Comparison of ENCODE assay signal across 11 mouse cellular contexts in the genomic region with DNA sequence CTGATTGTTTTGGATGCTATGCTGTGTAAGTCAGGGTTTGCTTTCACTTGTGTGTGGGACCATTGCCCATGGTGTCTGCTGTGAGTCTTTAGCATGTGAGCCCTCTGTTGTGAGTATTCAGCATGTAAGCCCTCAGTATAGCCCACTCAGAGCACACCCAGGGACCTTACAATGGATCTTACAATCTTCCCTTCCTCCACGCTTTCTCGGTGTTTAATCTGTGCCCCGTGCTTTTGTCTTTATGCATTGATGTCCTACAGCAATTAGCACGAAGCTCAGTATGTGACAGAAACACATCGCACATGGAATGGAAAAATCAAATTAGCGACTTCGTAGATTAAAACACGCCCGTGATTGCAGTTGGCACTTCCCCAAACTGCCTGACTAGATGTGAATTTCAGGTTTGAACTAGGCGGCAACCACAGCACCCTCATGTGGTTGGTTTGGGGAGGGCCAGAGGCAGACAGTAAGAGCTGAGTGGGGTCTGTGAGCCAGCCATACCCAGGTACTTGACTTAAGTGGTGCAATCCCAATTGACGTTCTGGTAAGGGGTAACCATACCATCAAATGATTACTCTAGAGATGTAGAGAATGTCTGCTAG. TPM values are rescaled to one million over a fixed set of nuclear protein-coding genes. Genes with fewer than 3 reads are reported as not detected.
A peak's percentile ranks its signal among the peaks of the same experiment; 100 is the strongest.
DNase-seq lines count a peak whose midpoint lies in the region; ATAC-seq lines count a peak whose summit lies in the region.
"Had no signal": no experiment of that assay in that cellular context is flagged by ENCODE, and none has a peak within 500 bp of the region (broad histone marks: within the 10 kb centered on the region; RNA-seq: fewer than 3 reads in every experiment).

No protein-coding gene starts in this region.

- H3K4me3 ChIP-seq in forebrain, embryonic 14.5 days (ENCODE audit: low read depth, low read length) = no peak overlapping the region
- H3K4me3 ChIP-seq in forebrain, embryonic 12.5 days (replicated peaks) = no peak overlapping the region
- H3K4me3 ChIP-seq: neural tube, embryonic 12.5 days had no signal

- H3K9me3 ChIP-seq in forebrain, embryonic 14.5 days (replicated peaks; ENCODE audit: control insufficient read depth, low read length) = no peaks in the 10 kb centered on the region
- H3K9me3 ChIP-seq in forebrain, embryonic 12.5 days = 0 out of 2 replicates have a peak, but pooled peaks cover 5% of the 10 kb centered on the region
- H3K9me3 ChIP-seq: neural tube, embryonic 12.5 days had no signal

- no peak overlapping the region for H3K9ac ChIP-seq in forebrain, embryonic 14.5 days (ENCODE audit: low read length)
- no peak overlapping the region for H3K9ac ChIP-seq in forebrain, embryonic 12.5 days
- H3K9ac ChIP-seq: neural tube, embryonic 12.5 days had no signal

- no peak overlapping the region for H3K4me2 ChIP-seq in forebrain, embryonic 14.5 days (ENCODE audit: low read length)
- no peak overlapping the region for H3K4me2 ChIP-seq in forebrain, embryonic 12.5 days
- H3K4me2 ChIP-seq: neural tube, embryonic 12.5 days had no signal

- no peaks in the 10 kb centered on the region; the same call in 1 of the 2 replicates for H3K4me1 ChIP-seq in forebrain, embryonic 14.5 days (ENCODE audit: control insufficient read depth, insufficient read depth, low read length)
- H3K4me1 ChIP-seq in forebrain, embryonic 12.5 days = peaks cover 6% of the 10 kb centered on the region; the same call in 1 of the 2 replicates
- H3K4me1 ChIP-seq: neural tube, embryonic 12.5 days had no signal

- peak; percentile 57; the same call in 1 of the 2 replicates for ATAC-seq in forebrain, embryonic 14.5 days
- ATAC-seq in forebrain, embryonic 12.5 days (ENCODE audit: low FRiP score) = no peak
- ATAC-seq: hindbrain, embryonic 16.5 days had no signal

- WGBS in forebrain, embryonic 14.5 days = 46% methylated on average over 11 of the region's 11 CpGs
- WGBS in forebrain, embryonic 12.5 days = 74% methylated on average over 11 of the region's 11 CpGs

- H3K27ac ChIP-seq in forebrain, embryonic 14.5 days (ENCODE audit: low read depth, low read length) = no peak overlapping the region
- no peak overlapping the region for H3K27ac ChIP-seq in forebrain, embryonic 12.5 days
- H3K27ac ChIP-seq: neural tube, embryonic 12.5 days had no signal

- peak; percentile 81 for DNase-seq in forebrain, embryonic 14.5 days (ENCODE audit: low spot score)
- peak; percentile 40 for DNase-seq in right cerebral cortex, adult 18-20 months
- DNase-seq in right cerebral cortex, postnatal 36 days (ENCODE audit: low spot score in 2 of 2) = no peak
- peak; percentile 22 for DNase-seq in left cerebral cortex, adult 11 months (ENCODE audit: low spot score)
- no peak for DNase-seq in ovary, adult 18-20 months (ENCODE audit: low spot score)
- DNase-seq in c-Kit-positive CD71-positive TER-119-positive erythroid progenitor cells, embryonic 14.5 days (ENCODE audit: low spot score) = no peak
- DNase-seq in adrenal gland, adult 18-20 months (ENCODE audit: low spot score in 2 of 2) = no peak

- no peaks in the 10 kb centered on the region for H3K27me3 ChIP-seq in forebrain, embryonic 14.5 days (replicated peaks; ENCODE audit: control insufficient read depth, insufficient read depth, low read length)
- no peaks in the 10 kb centered on the region for H3K27me3 ChIP-seq in forebrain, embryonic 12.5 days
- H3K27me3 ChIP-seq: neural tube, embryonic 12.5 days had no signal

- no peaks in the 10 kb centered on the region for H3K36me3 ChIP-seq in forebrain, embryonic 14.5 days (ENCODE audit: control insufficient read depth, insufficient read depth, low read length)
- H3K36me3 ChIP-seq in forebrain, embryonic 12.5 days (replicated peaks) = no peaks in the 10 kb centered on the region
- H3K36me3 ChIP-seq: neural tube, embryonic 12.5 days had no signal

RNA-seq across cellular contexts. Expression of gene Kif6, which starts 28.1 kb away (rescaled TPM):
- polyA plus RNA-seq in forebrain, embryonic 14.5 days (2014; fragmentation: Nextera tagmentation; extraction: Ambion mirVana) = 1.2 and 2.7 TPM in 2 replicates
- 2.8 and 3.1 TPM in 2 replicates for polyA plus RNA-seq in forebrain, embryonic 12.5 days (2016; fragmentation: Nextera tagmentation; extraction: Ambion mirVana)
- total RNA-seq in adrenal gland, adult 18-20 months (2021) = under 1 TPM; 0.38 to 0.46 TPM
- total RNA-seq: liver, adult 2 months had no signal
- polyA plus RNA-seq: liver, adult 2 months had no signal

Comparison
In these comparisons a context has a peak if more than half of its experiments do, and no peak if none do; other contexts are left out.
1. DNase-seq: peak in forebrain, embryonic 14.5 days (single experiment), right cerebral cortex, adult 18-20 months (single experiment) and left cerebral cortex, adult 11 months (single experiment); none in right cerebral cortex, postnatal 36 days (0 of 2), ovary, adult 18-20 months (single experiment), c-Kit-positive CD71-positive TER-119-positive erythroid progenitor cells, embryonic 14.5 days (single experiment) and adrenal gland, adult 18-20 months (0 of 2).